Mouse (Mus musculus) C2C12 (cell line): Measurements from ENCODE around the gene Pef1.

ENCODE experiments used
- CEBPB ChIP-seq: IDR thresholded peaks from one replicate; pipeline ENCODE4 v1.6.1; 2011; ENCODE audit warnings: low read depth, mild to moderate bottlenecking, control low read depth, moderate library complexity
- CTCF ChIP-seq: IDR thresholded peaks from one replicate; pipeline ENCODE4 v1.5.1; 2011; ENCODE audit not compliant: control insufficient read depth, insufficient read depth, insufficient read length
- MAX ChIP-seq: IDR thresholded peaks from one replicate; pipeline ENCODE4 v1.6.1; 2011; ENCODE audit warnings: mild to moderate bottlenecking, control low read depth
- MYOG ChIP-seq: IDR thresholded peaks from one replicate; pipeline ENCODE4 v1.6.1; 2011; ENCODE audit not compliant: control insufficient read depth, insufficient read length; ENCODE audit errors: extremely low read depth
- USF1 ChIP-seq: IDR thresholded peaks from one replicate; pipeline ENCODE4 v1.6.1; 2011; ENCODE audit warnings: low read depth, mild to moderate bottlenecking, control low read depth, moderate library complexity

DNA sequence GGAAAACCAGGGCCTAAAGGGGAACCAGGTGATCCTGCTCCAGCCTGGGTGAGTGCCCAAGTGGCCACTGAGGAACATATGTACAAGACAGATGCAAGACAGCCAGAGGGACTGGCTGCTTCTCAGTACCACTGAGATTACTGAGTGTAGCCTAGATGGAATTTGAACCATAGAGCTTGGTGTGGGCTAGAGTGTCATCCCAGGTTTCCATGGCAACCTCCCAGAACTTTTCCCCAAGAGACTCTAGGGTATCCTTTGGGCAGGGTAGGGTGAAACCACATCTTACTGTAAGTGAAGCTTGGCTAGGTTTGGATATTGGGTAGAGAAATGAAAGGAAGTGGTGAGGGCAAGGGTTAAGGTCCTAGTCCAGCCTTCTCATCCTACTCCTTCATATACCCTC lies 41.4 kb upstream of the Pef1 start:
- TF ChIP-seq CTCF (no peak), USF1 (no peak), MYOG (no peak), MAX (no peak), CEBPB (no peak)
